23 mouse cellular contexts compared by ENCODE assay signal in the genomic region with DNA sequence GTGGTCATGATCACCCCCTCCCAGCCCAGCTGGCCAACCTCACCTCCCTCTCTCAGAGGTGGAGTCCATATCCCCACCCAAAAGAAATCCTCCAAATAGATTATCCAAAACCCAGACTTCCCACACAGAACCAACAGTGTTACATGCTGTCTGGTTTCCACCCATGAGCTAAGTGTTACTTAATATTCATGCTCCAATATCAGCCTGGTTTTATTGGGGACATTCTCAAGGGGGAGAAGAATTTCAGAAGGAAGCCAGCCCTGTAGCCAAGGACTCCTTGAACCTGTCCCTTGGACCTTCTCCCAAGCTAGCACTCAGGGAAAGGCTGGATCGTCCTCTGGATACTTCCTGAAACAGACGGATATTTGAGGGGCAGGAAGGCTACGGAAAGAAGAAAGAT.
DNase-seq lines count a peak whose midpoint lies in the region; TF ChIP-seq lines count a peak whose summit lies in the region.
"Had no signal": no experiment of that assay in that cellular context is flagged by ENCODE, and none has a peak within 500 bp of the region (broad histone marks: within the 10 kb centered on the region; RNA-seq: fewer than 3 reads in every experiment).

No protein-coding gene starts in this region.

- peak overlapping the region; percentile 1 for H3K4me2 ChIP-seq in myocyte (ENCODE audit: low read depth)
- H3K4me2 ChIP-seq: embryonic facial prominence, embryonic 12.5 days; forebrain, embryonic 13.5 days had no signal

- no peak for TF ChIP-seq POLR2A in heart, adult 2 months (IDR thresholded peaks at IDR 0.05; ENCODE audit: insufficient read depth, low read depth, low read length)
- TF ChIP-seq POLR2A in myocyte (IDR thresholded peaks at IDR 0.05; ENCODE audit: insufficient read length, low read depth): no peak

- intact Hi-C loops in heart, postnatal 25 days (cut with DNase I): no loop called here
- intact Hi-C loops in heart, adult 2 months (cut with DNase I): no loop called here

- no peak overlapping the region for H3K9ac ChIP-seq in heart, adult 2 months (ENCODE audit: low read depth, low read length)
- H3K9ac ChIP-seq: embryonic facial prominence, embryonic 12.5 days; forebrain, embryonic 13.5 days had no signal

- H3K36me3 ChIP-seq in heart, adult 2 months (ENCODE audit: control insufficient read depth, insufficient read depth, low read length): no peaks in the 10 kb centered on the region
- no peaks in the 10 kb centered on the region for H3K36me3 ChIP-seq in myocyte (ENCODE audit: control insufficient read depth, insufficient read depth)
- H3K36me3 ChIP-seq: embryonic facial prominence, embryonic 10.5 days; embryonic facial prominence, embryonic 12.5 days; G1E had no signal

- TF ChIP-seq CTCF in heart, adult 2 months (IDR thresholded peaks at IDR 0.05): no peak

- H3K79me2 ChIP-seq in heart, adult 2 months (replicated peaks; ENCODE audit: control insufficient read depth, insufficient read depth, low read length): no peaks in the 10 kb centered on the region
- no peaks in the 10 kb centered on the region for H3K79me2 ChIP-seq in myocyte (ENCODE audit: control insufficient read depth, insufficient read depth)

- H3ac ChIP-seq in myocyte (ENCODE audit: control insufficient read depth, insufficient read length): no peak overlapping the region

- no peaks in the 10 kb centered on the region for H3K27me3 ChIP-seq in heart, adult 2 months (ENCODE audit: control insufficient read depth, insufficient read depth, low read length)
- H3K27me3 ChIP-seq in myocyte (ENCODE audit: control insufficient read depth, insufficient read depth, insufficient read length): no peaks in the 10 kb centered on the region
- H3K27me3 ChIP-seq: CH12.LX; embryonic facial prominence, embryonic 12.5 days; forebrain, embryonic 13.5 days; Patski had no signal

- H3K4me3 ChIP-seq in heart, adult 2 months: no peak overlapping the region
- no peak overlapping the region for H3K4me3 ChIP-seq in myocyte
- H3K4me3 ChIP-seq: embryonic facial prominence, embryonic 10.5 days; embryonic facial prominence, embryonic 12.5 days; forebrain, embryonic 13.5 days had no signal

- peak; percentile 51 for DNase-seq in gastrocnemius, adult 18-20 months (ENCODE audit: low spot score)
- DNase-seq in gastrocnemius, postnatal 4 days (ENCODE audit: low spot score in 2 of 2): no peak
- peak; percentile 33 for DNase-seq in gastrocnemius, postnatal 25 days
- no peak for DNase-seq in gastrocnemius, adult 8-10 months (ENCODE audit: low spot score in 2 of 2)
- DNase-seq in heart, postnatal 25 days (ENCODE audit: low spot score): peak; percentile 10
- no peak for DNase-seq in heart, adult 2 months
- no peak for DNase-seq in layer of hippocampus, adult 11-12 months (ENCODE audit: low spot score)
- DNase-seq: adrenal gland, adult 8-10 months; adrenal gland, postnatal 14 days; adrenal gland, postnatal 36 days; B cell, adult 2 months; cerebellum, adult 11-12 months; cerebellum, adult 2 months; cerebellum, adult 9-10 months; cerebellum, postnatal 10 days; cerebellum, postnatal 25 days had no signal

- no peak for TF ChIP-seq EP300 in heart, adult 2 months (IDR thresholded peaks at IDR 0.05; ENCODE audit: insufficient read depth, low read depth, low read length)

- no peak overlapping the region for H3K27ac ChIP-seq in heart, adult 2 months
- H3K27ac ChIP-seq: embryonic facial prominence, embryonic 10.5 days; embryonic facial prominence, embryonic 12.5 days; forebrain, embryonic 13.5 days had no signal

- no peaks in the 10 kb centered on the region; the same call in 1 of the 2 replicates for H3K4me1 ChIP-seq in heart, adult 2 months (ENCODE audit: control insufficient read depth, insufficient read depth, low read length)

- 65% methylated on average over 3 of the region's 3 CpGs for WGBS in heart, adult 2 months

TF ChIP-seq in myocyte, 11 proteins besides CTCF, POLR2A, EP300 and RAD21:
- no peak for TF ChIP-seq MYOG (IDR thresholded peaks at IDR 0.05; ENCODE audit: control insufficient read depth in 1 of 3, insufficient read depth in 1 of 3, insufficient read length in 2 of 3, low read depth in 2 of 3)
- TF ChIP-seq TCF3 (IDR thresholded peaks at IDR 0.05; ENCODE audit: insufficient read length, low read depth): no peak
- no peak for TF ChIP-seq CEBPB (IDR thresholded peaks at IDR 0.05; ENCODE audit: insufficient read depth, poor library complexity, severe bottlenecking)
- no peak for TF ChIP-seq E2F4 (IDR thresholded peaks at IDR 0.05; ENCODE audit: insufficient read depth)
- no peak for TF ChIP-seq USF1 (IDR thresholded peaks at IDR 0.05; ENCODE audit: low read depth)
- TF ChIP-seq MAX (IDR thresholded peaks at IDR 0.05; ENCODE audit: low read depth): no peak
- TF ChIP-seq REST (IDR thresholded peaks at IDR 0.05; ENCODE audit: insufficient read depth, insufficient read length): no peak
- no peak for TF ChIP-seq POLR2AphosphoS2 (IDR thresholded peaks at IDR 0.05; ENCODE audit: insufficient read length, low read depth)
- no peak for TF ChIP-seq MYOD1 (IDR thresholded peaks at IDR 0.05; ENCODE audit: control insufficient read depth in 1 of 3, insufficient read length in 2 of 3, low read depth in 2 of 3)
- TF ChIP-seq TCF12 (IDR thresholded peaks at IDR 0.05; ENCODE audit: insufficient read depth, poor library complexity, severe bottlenecking): no peak
- no peak for TF ChIP-seq SRF (IDR thresholded peaks at IDR 0.05; ENCODE audit: control insufficient read depth, insufficient read length, low read depth)

Comparison
In these comparisons a context has a peak if more than half of its experiments do, and no peak if none do; other contexts are left out.
1. DNase-seq: peak in gastrocnemius, adult 18-20 months (single experiment), gastrocnemius, postnatal 25 days (single experiment) and heart, postnatal 25 days (single experiment); none in gastrocnemius, postnatal 4 days (0 of 2), gastrocnemius, adult 8-10 months (0 of 2), heart, adult 2 months (0 of 2) and layer of hippocampus, adult 11-12 months (single experiment).